Mouse (Mus musculus): ENCODE data around the gene Plcb2.

Plcb2 gene

GRCm38 (mm10) chr2:118728337-118728736 lies at the start of gene Plcb2:
Gene Plcb2 (minus strand): TSS chr2:118728438.
- DNase-seq (ENCODE audit: low read depth, low spot score): no peak

- no peak for DNase-seq (ENCODE audit: low read depth, low spot score)
Observed at GRCm38 (mm10) chr2:118776295-118776694, 48.1 kb upstream of the Plcb2 start.

GRCm38 (mm10) chr2:118775846-118776245 lies 47.6 kb upstream of the Plcb2 start:
- DNase-seq (ENCODE audit: low read depth, low spot score): peak; percentile 86

GRCm38 (mm10) chr2:118775396-118775795 lies 47.2 kb upstream of the Plcb2 start:
- DNase-seq (ENCODE audit: low read depth, low spot score): no peak

- DNase-seq (ENCODE audit: low read depth, low spot score): no peak
Observed at GRCm38 (mm10) chr2:118774536-118774935, 46.3 kb upstream of the Plcb2 start.

GRCm38 (mm10) chr2:118772158-118772874 lies 44.1 kb upstream of the Plcb2 start, which contains the start of gene Phgr1:
Gene Phgr1 (plus strand): TSS chr2:118772769.
- no peak for DNase-seq (ENCODE audit: low read depth, low spot score)

GRCm38 (mm10) chr2:118766041-118767033 lies 38.1 kb upstream of the Plcb2 start:
- DNase-seq (ENCODE audit: low read depth, low spot score): no peak

- DNase-seq (ENCODE audit: low read depth, low spot score): no peak
Observed at GRCm38 (mm10) chr2:118764875-118765274, 36.6 kb upstream of the Plcb2 start.

GRCm38 (mm10) chr2:118764094-118764831 lies 36.0 kb upstream of the Plcb2 start:
- DNase-seq (ENCODE audit: low read depth, low spot score): no peak

GRCm38 (mm10) chr2:118763469-118763868 lies 35.2 kb upstream of the Plcb2 start:
- peak; percentile 78 for DNase-seq (ENCODE audit: low read depth, low spot score)

GRCm38 (mm10) chr2:118762784-118763148 lies 34.5 kb upstream of the Plcb2 start:
- no peak for DNase-seq (ENCODE audit: low read depth, low spot score)

- DNase-seq (ENCODE audit: low read depth, low spot score): no peak
Observed at GRCm38 (mm10) chr2:118761906-118762783, 33.9 kb upstream of the Plcb2 start, which contains the start of gene Ccdc9b. Gene Ccdc9b (minus strand): TSS chr2:118762661.

GRCm38 (mm10) chr2:118761358-118761757 lies 33.1 kb upstream of the Plcb2 start:
- no peak for DNase-seq (ENCODE audit: low read depth, low spot score)

- DNase-seq (ENCODE audit: low read depth, low spot score): no peak
Observed at GRCm38 (mm10) chr2:118760311-118761025, 32.2 kb upstream of the Plcb2 start.

- no peak for DNase-seq (ENCODE audit: low read depth, low spot score)
Observed at GRCm38 (mm10) chr2:118759828-118760227, 31.6 kb upstream of the Plcb2 start.

GRCm38 (mm10) chr2:118756103-118756502 lies 27.9 kb upstream of the Plcb2 start:
- DNase-seq (ENCODE audit: low read depth, low spot score): no peak

GRCm38 (mm10) chr2:118755407-118755806 lies 27.2 kb upstream of the Plcb2 start:
- no peak for DNase-seq (ENCODE audit: low read depth, low spot score)

GRCm38 (mm10) chr2:118754143-118754542 lies 25.9 kb upstream of the Plcb2 start:
- no peak for DNase-seq (ENCODE audit: low read depth, low spot score)

GRCm38 (mm10) chr2:118752792-118753108 lies 24.5 kb upstream of the Plcb2 start:
- no peak for DNase-seq (ENCODE audit: low read depth, low spot score)
